Mouse (Mus musculus) kidney, adult 8-10 months (tissue): ENCODE results near the gene Sox13.

ENCODE experiments used
- DNase-seq, 2 experiments: peaks; one replicate each; pipeline ENCODE4 v3.0.0; 2022

The Sox13 gene

GRCm38 (mm10) chr1:133397483-133398237 lies 26.5 kb downstream of the Sox13 start:
- peak in 1 of 2 experiments; percentile 55 for DNase-seq

- DNase-seq = no peak
Measured at GRCm38 (mm10) chr1:133397094-133397482, 27.1 kb downstream of the Sox13 start.

GRCm38 (mm10) chr1:133396693-133397092 lies 27.5 kb downstream of the Sox13 start:
- no peak for DNase-seq

GRCm38 (mm10) chr1:133394702-133395101 lies 29.5 kb downstream of the Sox13 start:
- DNase-seq = no peak

GRCm38 (mm10) chr1:133387539-133388268 lies 36.5 kb downstream of the Sox13 start:
- no peak for DNase-seq

GRCm38 (mm10) chr1:133386209-133386608 lies 38.0 kb downstream of the Sox13 start:
- no peak for DNase-seq

GRCm38 (mm10) chr1:133385506-133385905 lies 38.7 kb downstream of the Sox13 start:
- peak; percentile 68 to 80 for DNase-seq

- no peak for DNase-seq
Measured at GRCm38 (mm10) chr1:133383157-133383783, 40.9 kb downstream of the Sox13 start.

- no peak for DNase-seq
Measured at GRCm38 (mm10) chr1:133382552-133383155, 41.5 kb downstream of the Sox13 start.

- no peak for DNase-seq
Measured at GRCm38 (mm10) chr1:133382008-133382407, 42.2 kb downstream of the Sox13 start.

- peak; percentile 58 to 78 for DNase-seq
Measured at GRCm38 (mm10) chr1:133380347-133381065, 43.7 kb downstream of the Sox13 start.

GRCm38 (mm10) chr1:133379986-133380320 lies 44.2 kb downstream of the Sox13 start:
- DNase-seq = no peak

- DNase-seq = no peak
Measured at GRCm38 (mm10) chr1:133379254-133379985, 44.8 kb downstream of the Sox13 start.

- no peak for DNase-seq
Measured at GRCm38 (mm10) chr1:133377547-133377946, 46.6 kb downstream of the Sox13 start.

- peak; percentile 90 to 93 for DNase-seq
Measured at GRCm38 (mm10) chr1:133375696-133376346, 48.4 kb downstream of the Sox13 start.

- DNase-seq = no peak
Measured at GRCm38 (mm10) chr1:133372113-133372512, 52.1 kb downstream of the Sox13 start.

- no peak for DNase-seq
Measured at GRCm38 (mm10) chr1:133371431-133371830, 52.7 kb downstream of the Sox13 start.

- DNase-seq = no peak
Measured at GRCm38 (mm10) chr1:133370352-133370751, 53.8 kb downstream of the Sox13 start.

- DNase-seq = no peak
Measured at GRCm38 (mm10) chr1:133368644-133369043, 55.5 kb downstream of the Sox13 start.

- no peak for DNase-seq
Measured at GRCm38 (mm10) chr1:133367606-133368488, 56.3 kb downstream of the Sox13 start.
